Mouse (Mus musculus): ENCODE data around the gene Rag1.

Gene Rag1

DNA sequence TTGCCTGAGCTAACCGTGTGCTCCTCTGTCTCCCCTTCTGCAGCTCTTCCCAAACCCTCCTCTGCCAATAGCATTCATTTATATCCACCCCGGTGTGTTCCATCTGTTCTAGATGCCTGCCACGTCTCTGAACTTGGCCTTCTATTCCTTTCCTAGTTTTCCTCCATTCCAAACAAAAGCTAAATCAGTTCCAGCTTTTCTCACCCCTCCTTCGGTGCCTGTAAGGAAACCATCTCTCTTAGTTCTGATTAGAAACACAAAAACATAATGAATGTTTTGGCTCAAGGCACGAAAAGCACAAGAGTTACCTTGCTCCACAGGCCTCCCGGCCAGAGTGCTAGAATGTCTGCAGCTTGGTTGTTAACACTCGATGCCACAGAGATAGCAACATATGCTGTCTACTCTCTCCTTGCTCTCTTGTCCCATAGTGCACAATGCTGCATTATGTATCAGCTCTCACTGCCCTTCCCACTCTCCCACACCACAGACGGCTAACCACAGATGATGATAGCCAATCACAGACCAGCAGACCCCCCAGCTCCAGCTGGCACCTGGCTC lies at the start of gene Rag1, which contains the start of gene B230118H07Rik:
Rag1 (minus strand) TSS at position 388 of the 558 bp plus-strand sequence.
B230118H07Rik (minus strand) TSS at position 419 of the 558 bp plus-strand sequence.
- DNase-seq (ENCODE audit: extremely low read depth, low read depth) = no peak

DNA sequence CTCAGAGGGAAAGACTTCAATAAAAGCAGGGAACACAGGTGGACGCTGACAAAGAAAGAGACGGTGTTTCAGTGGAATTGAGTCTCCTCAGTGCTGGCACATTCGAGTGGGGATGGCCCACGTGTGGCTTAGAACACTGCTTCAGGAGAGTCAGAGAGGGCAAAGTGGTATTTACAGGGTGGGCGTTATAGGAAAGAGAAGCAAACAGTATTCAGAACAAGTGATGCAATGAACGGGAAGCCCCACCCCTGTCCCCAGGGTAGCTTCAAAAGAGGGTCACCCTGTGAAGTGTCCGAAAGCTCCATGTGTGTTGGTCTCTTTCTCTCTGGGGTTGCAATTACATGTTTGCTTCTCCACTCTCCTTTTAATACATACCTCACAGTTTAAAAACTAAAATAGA lies 46.3 kb upstream of the Rag1 start:
- no peak for DNase-seq (ENCODE audit: extremely low read depth, low read depth)

DNA sequence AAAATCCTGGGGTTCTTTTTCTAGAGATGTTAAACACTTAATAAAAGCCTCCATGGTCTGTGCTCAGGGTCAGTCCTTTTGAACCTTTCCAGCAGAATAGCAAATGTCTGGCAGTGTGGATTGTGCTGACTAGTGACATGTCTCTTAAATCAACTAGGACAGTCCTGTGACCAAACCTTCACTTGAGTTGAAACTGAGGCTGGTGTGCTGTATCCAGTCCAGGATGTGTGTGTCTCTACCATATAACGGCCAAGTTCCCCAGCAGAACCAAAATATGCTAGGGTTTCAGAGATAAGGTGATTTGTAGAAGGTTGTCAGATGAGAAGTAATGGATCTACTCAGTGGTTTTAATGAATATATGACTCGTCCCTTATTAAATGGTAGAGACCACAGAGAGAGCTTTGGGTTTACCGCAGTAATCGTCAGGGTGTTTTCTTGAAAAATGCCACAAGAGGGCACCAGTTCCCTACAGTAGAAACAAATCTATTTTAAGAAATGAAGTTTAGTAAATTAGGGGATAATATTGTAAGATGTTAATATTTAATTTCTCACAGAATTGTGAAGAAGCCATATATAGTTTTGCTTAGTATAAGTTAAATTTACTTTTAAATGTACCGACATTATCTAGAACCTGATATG lies 44.4 kb upstream of the Rag1 start:
- peak; percentile 11 for DNase-seq (ENCODE audit: extremely low read depth, low read depth)

DNA sequence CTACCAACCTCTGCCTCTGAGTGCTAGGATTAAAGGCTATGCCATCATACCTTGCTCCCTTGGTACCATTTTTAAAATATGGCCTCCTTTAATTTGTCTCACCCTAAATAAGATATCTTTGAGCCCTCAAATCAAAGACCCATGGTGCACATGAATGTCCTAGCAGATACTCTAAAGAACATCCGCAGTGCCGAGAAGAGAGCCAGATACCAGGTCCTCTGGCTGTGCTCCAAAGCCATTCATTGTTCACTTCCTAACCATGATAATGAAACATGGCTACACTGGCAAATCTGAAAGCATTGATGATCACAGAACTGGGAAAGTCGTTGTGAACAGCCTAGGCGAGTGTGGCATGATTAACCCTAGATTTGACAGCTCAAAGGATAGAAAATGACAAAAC lies 43.7 kb upstream of the Rag1 start:
- no peak for DNase-seq (ENCODE audit: extremely low read depth, low read depth)

DNA sequence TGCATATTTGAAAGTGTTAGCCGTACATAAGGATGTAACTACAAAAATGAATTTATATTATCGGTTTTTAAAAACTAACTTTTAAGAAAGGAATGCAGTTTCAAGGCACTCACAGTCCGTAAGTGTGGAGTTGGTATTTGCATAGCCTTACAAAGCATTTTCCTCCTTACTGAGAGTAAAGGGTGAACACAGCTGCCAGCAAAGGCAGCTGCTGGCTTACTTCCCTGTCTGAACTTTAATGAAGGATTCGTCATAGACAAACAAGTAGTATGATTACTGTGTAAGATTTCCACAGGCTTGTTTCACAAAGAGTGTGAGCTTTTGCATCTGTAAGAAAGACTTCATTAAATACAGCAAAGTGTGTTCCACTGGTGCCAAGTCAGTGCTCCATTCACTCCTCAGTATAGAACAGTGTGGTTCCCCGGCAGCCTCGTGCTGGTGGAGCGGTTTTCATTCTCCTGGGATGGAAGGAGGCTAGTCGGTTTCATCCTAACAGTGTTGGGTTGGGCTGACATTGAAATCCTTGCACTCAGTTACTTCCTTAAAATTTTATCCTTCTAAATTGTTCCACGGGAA lies 41.0 kb upstream of the Rag1 start:
- no peak for DNase-seq (ENCODE audit: extremely low read depth, low read depth)

DNA sequence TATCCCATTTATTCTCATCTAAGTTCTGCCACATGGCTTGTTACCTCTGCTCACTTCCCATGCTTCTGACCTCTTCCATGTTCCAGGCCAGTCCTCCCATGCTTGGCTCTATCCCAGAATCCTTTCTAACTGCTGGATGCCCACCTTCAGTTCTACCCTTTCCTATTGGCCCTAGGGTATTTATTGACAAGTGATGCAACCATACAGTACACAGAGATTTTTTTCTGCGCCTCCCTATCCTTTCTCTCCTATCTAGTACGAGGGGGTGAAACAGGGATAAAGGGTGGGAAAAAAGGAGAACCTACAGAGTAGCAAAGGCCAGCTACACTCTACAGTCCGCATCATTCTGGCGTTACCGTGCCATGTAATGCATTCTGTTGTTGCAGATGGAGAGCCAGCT lies 38.7 kb upstream of the Rag1 start:
- no peak for DNase-seq (ENCODE audit: extremely low read depth, low read depth)

DNA sequence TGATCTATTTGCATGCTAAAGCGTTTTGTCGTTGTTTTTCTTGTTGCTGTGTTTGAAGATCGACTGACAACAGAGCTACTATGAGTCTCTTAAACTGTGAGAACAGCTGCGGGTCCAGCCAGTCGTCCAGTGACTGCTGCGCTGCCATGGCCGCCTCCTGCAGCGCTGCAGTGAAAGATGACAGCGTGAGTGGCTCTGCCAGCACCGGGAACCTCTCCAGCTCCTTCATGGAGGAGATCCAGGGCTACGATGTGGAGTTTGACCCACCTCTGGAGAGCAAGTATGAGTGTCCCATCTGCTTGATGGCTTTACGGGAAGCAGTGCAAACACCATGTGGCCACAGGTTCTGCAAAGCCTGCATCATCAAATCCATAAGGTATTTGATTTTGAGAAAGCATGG lies 35.1 kb upstream of the Rag1 start:
- DNase-seq (ENCODE audit: extremely low read depth, low read depth) = no peak

DNA sequence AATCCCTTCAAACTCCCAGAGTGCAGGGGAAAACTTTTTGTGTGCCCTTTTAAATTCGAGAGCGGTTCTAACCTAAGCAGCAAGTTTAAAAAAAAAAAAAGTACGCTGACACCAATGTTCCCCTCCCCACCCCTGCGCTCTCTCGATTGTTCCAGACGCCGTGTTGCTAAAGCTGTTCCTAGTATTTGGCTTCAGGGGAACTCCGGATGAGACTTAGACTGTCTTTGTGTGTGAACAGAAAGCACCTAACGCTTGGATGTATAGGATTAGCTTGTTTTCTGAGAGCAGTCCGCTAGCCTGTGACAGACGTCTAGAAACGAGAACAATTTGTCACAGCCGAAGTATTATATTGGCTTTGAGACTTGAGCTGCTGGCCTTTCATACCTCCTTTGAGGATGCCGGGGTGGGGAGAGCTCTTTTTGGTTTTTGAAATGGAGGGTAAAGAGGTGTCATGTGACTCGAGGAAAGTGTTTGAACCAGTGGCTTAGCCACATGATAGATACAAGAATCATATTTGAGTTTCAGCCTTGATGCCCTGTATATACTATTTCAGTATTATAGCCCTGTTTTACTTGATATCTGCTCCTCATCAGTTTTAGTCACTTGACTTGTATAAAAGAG lies 30.0 kb upstream of the Rag1 start:
- DNase-seq (ENCODE audit: extremely low read depth, low read depth) = peak; percentile 23

DNA sequence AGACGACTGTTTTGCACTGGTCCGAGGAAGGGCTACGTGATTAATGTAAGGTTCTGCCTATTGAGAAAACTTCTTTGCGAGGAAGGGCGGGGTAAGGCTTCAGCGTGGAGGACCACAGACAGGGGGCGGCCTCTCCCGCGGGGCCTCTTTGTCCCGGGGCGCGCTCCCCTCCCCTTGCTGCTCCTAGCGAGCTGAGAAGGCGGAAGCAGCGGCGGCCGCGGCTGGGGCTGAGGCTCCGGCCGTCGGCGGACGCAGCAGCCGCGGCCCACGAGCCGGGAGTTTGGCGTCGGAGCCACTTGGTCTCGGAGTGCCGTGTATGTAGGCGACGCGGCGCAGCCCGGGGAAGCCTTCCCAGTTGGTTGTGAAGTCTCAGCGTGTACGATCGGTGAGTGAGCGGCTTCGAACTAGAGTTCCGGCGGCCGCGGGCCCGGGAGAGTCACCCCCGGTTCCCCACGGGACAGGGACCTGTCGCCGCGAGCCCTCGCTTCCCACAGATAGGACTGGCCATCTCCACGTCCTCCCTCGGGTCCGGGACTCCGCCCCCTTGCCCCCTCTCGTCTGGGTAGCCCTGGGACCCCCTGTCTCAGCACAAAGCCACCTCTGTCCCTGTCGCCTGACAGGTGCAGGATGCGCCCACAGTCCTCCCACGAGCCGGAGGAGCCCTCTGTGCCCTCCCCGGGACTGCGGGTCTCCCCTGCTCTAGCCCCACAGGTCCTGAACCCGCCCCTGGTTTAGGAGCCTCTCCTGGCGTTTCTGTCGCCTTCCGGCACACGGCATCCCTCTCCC lies 29.1 kb upstream of the Rag1 start, which contains the start of gene Traf6:
Traf6 (plus strand) TSS at position 194 of the 786 bp plus-strand sequence.
- peak; percentile 70 for DNase-seq (ENCODE audit: extremely low read depth, low read depth)

DNA sequence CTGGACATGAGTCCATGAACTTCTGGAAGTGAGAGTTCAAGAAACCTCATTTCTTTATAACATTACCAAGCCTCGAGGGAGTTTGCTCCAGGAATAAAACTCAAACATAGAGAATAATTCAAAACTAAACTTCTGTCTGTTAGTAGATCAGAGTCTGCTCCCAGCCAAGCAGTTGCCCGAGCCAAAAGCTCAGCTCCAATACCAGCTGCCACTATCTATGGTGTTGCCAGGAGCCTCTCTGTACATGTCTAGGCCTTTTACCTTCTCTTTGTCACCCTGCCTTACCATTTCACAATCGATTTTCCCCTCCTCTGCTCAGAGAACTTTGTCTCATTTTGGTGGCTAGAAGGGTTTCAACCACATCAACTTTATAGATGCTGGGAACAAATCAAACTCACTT lies 24.2 kb upstream of the Rag1 start:
- no peak for DNase-seq (ENCODE audit: extremely low read depth, low read depth)

DNA sequence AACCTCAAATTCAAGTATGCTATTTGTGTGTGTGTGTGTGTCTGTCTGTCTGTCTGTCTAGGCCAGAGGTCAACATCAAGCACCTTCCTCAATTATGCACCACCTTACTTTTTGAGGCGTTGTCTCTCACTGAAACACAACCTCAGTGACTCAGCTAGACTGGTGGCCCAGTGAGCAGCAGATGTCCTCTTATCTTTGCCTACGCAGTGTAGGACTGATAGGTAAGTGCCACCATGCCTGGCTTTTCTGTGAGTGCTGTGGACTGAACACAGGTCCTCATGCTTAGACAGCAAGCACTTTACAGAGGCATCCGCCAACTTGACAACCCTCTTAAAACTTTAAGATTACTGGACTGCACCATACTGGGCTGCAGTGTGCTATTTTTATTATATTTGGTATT lies 19.4 kb upstream of the Rag1 start:
- no peak for DNase-seq (ENCODE audit: extremely low read depth, low read depth)

DNA sequence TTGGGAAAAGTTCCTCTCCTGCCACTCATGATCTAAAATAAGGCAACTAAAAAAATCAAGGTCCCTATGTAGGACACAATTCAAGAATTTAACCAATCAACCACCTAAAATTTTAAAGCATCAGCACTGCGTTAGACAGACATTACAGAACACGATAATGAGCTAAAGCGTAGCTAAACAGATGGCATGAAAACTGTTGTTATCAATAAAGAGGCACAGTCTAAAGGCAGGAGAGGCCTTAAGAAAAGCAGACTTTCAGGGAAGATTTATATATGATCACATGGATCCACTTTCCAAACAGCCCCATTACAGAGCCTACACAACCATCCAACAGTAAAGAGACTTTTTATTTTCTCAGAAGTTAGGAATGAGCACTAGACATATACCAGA lies 16.4 kb upstream of the Rag1 start:
- DNase-seq (ENCODE audit: extremely low read depth, low read depth) = no peak

DNA sequence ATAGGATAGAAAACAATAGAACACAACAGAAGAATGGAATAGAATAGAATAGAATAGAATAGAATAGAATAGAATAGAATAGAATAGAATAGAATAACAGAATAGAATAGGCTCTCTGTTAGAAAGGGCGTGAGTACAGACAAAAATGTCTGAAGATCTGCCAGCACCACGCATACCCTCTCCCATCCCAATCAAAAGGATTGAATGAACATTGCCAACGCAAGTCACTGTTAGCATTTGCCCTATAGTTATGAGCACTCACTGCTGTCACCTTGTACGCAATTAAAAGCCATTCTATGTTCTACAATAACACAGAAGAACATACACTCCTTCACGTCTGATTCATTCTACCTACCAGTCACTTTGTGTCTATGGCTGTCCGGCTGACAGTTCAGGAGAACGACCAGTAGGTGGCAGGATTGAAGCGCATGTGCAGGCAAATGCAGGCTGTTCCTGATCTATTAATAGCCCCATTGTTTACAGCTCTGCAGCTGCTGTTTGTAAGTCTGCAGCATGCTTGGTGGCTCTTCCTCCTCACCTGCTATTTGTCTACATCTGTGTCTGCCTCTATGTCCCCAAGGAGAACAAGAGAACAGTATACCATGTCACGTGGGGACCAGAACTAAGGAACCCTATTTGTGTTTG lies 15.9 kb upstream of the Rag1 start:
- peak; percentile 47 for DNase-seq (ENCODE audit: extremely low read depth, low read depth)

DNA sequence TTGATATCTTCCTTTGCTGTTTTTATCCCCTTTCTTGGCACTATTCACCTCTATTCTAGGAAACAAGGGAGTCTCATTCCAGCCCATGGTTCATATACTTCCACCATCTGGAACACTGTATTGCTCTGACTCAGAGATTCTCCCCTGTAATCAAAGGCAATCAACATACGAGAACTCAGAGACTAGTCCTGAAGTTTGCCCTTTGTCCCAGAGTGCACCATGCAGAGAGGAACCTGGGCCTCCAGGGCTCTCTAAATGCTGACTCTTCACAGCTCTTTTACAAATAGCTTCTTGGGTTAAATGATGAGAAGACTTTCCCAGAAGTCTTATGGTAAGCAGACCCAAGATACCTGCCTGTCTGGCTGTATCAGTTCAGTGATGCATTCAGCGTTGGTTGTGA lies 11.2 kb upstream of the Rag1 start:
- no peak for DNase-seq (ENCODE audit: extremely low read depth, low read depth)

DNA sequence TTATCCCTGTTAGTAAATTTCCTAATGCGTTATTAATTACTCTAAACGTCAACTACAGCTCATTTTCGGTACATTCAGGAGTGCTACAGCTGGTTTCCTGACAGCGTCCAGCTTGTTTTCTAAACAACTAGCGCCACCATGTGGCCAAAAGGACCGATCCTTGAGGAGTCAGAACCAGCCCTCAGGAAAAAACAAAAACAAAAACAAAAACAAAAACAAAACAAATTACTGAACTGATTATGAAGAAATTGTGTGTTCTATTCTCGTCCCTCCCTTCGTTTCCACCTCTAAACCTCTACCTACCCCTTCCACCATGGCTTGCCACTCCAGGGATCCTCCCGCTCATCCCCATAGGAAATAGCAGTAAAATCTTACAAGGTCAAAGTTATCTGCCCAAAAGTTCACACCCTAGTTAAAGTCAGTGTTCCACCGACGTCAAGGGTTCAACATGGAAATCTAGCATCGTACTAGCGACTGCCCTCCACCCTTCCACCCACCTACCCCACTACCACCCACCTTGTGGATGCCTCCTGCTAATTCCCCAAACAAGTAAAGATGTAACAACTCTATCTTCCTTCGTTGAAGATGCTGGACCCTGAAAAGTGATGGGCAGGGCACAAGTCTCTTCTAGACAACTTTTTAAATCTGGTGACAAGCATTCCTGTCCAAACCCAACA lies 3.8 kb upstream of the Rag1 start:
- DNase-seq (ENCODE audit: extremely low read depth, low read depth) = peak; percentile 54

DNA sequence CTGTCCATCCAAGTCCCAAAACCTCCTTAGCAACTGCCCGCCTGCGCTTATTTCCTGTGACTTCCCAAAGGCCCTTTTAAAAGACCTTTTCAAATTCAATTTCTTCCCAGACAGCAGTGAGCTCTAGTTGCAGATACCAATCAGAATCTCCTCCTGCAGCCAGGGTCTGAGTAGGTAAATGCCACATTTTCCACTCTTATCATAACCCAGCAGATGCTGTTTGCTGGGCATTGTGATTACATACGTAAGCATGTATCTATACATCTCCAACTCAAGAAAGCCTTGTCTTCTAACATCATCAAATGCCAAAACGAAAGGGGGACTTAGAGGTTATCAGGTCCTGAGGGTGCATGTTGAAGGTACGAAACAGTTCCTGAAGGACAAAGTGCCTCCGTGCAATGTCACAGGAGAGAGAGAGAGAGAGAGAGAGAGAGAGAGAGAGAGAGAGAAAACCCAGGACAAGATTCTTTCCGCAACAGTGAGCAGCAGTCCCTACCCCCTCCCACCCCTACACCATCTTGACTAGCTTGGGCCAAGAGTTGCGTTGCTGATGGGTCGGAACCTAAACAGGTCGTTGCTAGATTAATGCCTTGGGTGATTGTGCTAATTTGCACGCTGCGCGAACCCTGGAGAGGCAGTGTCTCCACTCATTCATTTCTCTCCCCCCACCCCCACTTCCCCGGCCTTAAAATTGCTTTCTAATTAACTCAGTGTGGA lies 3.1 kb upstream of the Rag1 start:
- DNase-seq (ENCODE audit: extremely low read depth, low read depth) = no peak

DNA sequence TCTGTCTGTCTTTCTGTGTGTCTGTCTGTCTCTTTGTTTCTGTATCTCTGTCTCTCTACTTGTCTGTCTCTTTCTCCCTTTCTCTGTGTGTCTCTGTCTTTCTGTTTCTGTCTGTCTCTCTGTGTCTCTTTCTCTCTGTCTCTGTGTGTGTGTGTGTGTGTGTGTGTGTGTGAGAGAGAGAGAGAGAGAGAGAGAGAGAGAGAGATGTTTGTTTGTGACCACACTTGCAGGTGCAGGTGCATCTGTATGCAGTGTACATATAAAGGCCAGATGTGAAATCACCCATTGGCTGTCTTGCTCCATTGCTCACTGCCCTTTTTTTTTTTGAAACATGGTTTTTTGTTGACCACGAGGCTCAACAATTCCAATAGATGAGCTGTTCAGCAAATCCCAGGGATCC lies 1.1 kb upstream of the Rag1 start:
- no peak for DNase-seq (ENCODE audit: extremely low read depth, low read depth)

DNA sequence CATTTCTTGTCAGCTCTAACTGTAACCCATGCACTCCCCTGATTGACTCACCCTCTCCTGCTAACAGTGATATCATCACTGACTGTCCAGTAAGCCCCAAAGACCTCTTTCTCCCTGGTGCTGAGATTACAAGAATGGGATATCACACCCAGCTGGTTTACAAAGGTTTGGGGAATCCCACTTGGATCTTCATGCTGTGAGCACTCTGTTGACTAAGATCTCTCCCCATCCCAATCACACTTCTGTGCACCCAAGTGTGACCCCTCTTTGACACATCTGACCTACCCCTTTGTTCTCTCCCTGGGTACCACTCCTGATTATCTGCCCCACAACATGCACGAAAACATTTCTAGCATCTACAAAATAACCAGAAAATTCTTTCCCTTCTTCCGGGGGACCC lies 940 bp downstream of the Rag1 start:
- no peak for DNase-seq (ENCODE audit: extremely low read depth, low read depth)

DNA sequence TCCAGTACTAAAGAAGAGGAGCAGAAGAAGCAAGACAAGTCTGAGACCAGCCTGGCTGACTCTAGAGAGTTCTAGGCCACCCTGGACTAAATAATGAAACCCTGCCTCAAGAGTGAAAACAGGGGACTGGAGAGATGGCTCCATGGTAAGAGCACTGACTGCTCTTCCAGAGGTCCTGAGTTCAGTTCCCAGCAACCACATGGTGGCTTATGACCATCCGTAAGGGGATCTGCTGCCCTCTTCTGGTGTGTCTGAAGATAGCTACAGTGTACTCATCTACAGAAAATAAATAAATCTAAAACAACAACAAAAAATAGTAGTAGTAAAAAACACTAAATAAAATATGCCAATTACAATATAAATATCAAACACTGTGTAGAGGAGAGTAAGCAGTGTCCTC lies 3.5 kb downstream of the Rag1 start:
- no peak for DNase-seq (ENCODE audit: extremely low read depth, low read depth)

DNA sequence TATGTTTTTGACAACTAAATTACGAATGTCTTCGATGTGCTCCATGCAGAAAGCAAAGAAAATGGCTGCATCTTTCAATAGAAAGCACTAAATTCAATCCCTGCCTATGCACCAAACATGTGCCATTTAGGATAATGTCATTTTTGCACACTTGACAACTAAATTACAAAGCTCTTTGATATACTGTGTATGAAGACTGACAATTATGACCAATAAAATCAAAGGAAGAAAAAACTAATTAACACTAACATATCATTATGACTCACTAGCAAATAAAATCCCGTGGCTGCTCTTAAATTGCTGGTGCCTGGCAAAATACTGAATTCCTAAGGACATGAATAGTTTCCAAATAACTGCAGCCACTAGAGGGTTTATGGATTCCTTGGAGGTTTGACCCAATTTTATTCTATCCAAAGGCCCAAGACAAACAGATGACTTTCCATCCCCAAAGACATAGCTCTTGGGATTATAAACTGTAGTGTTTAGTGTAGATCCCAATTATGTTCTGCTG lies 9.4 kb downstream of the Rag1 start:
- DNase-seq (ENCODE audit: extremely low read depth, low read depth) = no peak

Data from MEL-GATA-1-ER (cell line).